Comparison of ENCODE assay signal across 24 mouse cellular contexts in genomic region chr11:70678092-70678491, GRCm38 (mm10). TPM values are rescaled to one million over a fixed set of nuclear protein-coding genes. Genes with fewer than 3 reads are reported as not detected.
DNase-seq lines count a peak whose midpoint lies in the region; ATAC-seq and TF ChIP-seq lines count a peak whose summit lies in the region.
"Had no signal": no experiment of that assay in that cellular context is flagged by ENCODE, and none has a peak within 500 bp of the region (broad histone marks: within the 10 kb centered on the region; RNA-seq: fewer than 3 reads in every experiment).

No protein-coding gene starts in this region.

- ATAC-seq in liver, embryonic 11.5 days (replicated peaks; ENCODE audit: low FRiP score) = no peak
- peak; percentile 34; the same call in 1 of the 2 replicates for ATAC-seq in liver, embryonic 13.5 days (ENCODE audit: low read depth)
- ATAC-seq in liver, postnatal 0 days = peak; percentile 75
- ATAC-seq: forebrain, postnatal 0 days; hindbrain, embryonic 16.5 days had no signal

- DNase-seq in layer of hippocampus, adult 2 months (ENCODE audit: low spot score in 2 of 2) = no peak
- no peak for DNase-seq in layer of hippocampus, adult 9-11 months
- no peak for DNase-seq in liver, embryonic 11.5 days (ENCODE audit: low spot score)
- no peak for DNase-seq in liver, embryonic 13.5 days
- DNase-seq in liver, postnatal 0 days = no peak
- DNase-seq in frontal cortex, postnatal 25 days (ENCODE audit: low spot score in 2 of 2) = no peak
- DNase-seq in B cell, adult 2 months = no peak
- DNase-seq: adrenal gland, adult 2 months; adrenal gland, postnatal 25 days; cerebellum, adult 18-20 months; cerebellum, adult 9-11 months; cerebellum, postnatal 36 days; embryo, embryonic 11 days; forebrain, postnatal 0 days; gastrocnemius, postnatal 36 days; heart, adult 18-20 months; heart, postnatal 10 days; heart, postnatal 4 days had no signal

- H3K27ac ChIP-seq in layer of hippocampus, adult 2 months = peak overlapping the region; percentile 46; the same call in 1 of the 2 replicates
- H3K27ac ChIP-seq in liver, embryonic 11.5 days (ENCODE audit: low read depth, low read length) = peak overlapping the region; percentile 6
- peak overlapping the region; percentile 47; the same call in 1 of the 2 replicates for H3K27ac ChIP-seq in liver, embryonic 13.5 days
- H3K27ac ChIP-seq in liver, postnatal 0 days (ENCODE audit: low read depth) = peak overlapping the region; percentile 84
- H3K27ac ChIP-seq: embryonic facial prominence, embryonic 15.5 days; forebrain, embryonic 12.5 days; heart, embryonic 10.5 days; hindbrain, embryonic 12.5 days had no signal

- 69% methylated on average over 9 of the region's 9 CpGs for WGBS in liver, embryonic 11.5 days
- 71% methylated on average over 9 of the region's 9 CpGs for WGBS in liver, embryonic 13.5 days (ENCODE audit: insufficient replicate concordance)
- 72% methylated on average over 9 of the region's 9 CpGs for WGBS in liver, postnatal 0 days (ENCODE audit: insufficient replicate concordance)

- H3K4me3 ChIP-seq in layer of hippocampus, adult 2 months = no peak overlapping the region
- no peak overlapping the region for H3K4me3 ChIP-seq in liver, embryonic 11.5 days (ENCODE audit: low read depth, low read length)
- no peak overlapping the region for H3K4me3 ChIP-seq in liver, embryonic 13.5 days (replicated peaks)
- H3K4me3 ChIP-seq in liver, postnatal 0 days (ENCODE audit: low read depth, low read length) = no peak overlapping the region
- H3K4me3 ChIP-seq: embryonic facial prominence, embryonic 15.5 days; erythroblast, embryonic 14.5 days; forebrain, embryonic 12.5 days; heart, embryonic 10.5 days; hindbrain, embryonic 12.5 days had no signal

- H3K27me3 ChIP-seq in liver, embryonic 11.5 days (replicated peaks; ENCODE audit: control insufficient read depth, insufficient read depth, low read length) = no peaks in the 10 kb centered on the region
- no peaks in the 10 kb centered on the region for H3K27me3 ChIP-seq in liver, embryonic 13.5 days
- no peaks in the 10 kb centered on the region for H3K27me3 ChIP-seq in liver, postnatal 0 days (ENCODE audit: insufficient read depth, low read length)
- H3K27me3 ChIP-seq: embryonic facial prominence, embryonic 15.5 days; forebrain, embryonic 12.5 days; hindbrain, embryonic 12.5 days had no signal

- peaks cover 13% of the 10 kb centered on the region for H3K4me1 ChIP-seq in liver, embryonic 11.5 days (replicated peaks; ENCODE audit: control insufficient read depth, insufficient read depth, low read length)
- peaks cover 40% of the 10 kb centered on the region for H3K4me1 ChIP-seq in liver, embryonic 13.5 days (replicated peaks)
- H3K4me1 ChIP-seq in liver, postnatal 0 days (ENCODE audit: insufficient read depth) = peaks cover 17% of the 10 kb centered on the region

- peaks cover 24% of the 10 kb centered on the region; the same call in 1 of the 2 replicates for H3K36me3 ChIP-seq in liver, embryonic 11.5 days (ENCODE audit: control insufficient read depth, insufficient read depth, low read length)
- H3K36me3 ChIP-seq in liver, embryonic 13.5 days = peaks cover 39% of the 10 kb centered on the region
- peaks cover 17% of the 10 kb centered on the region; the same call in 1 of the 2 replicates for H3K36me3 ChIP-seq in liver, postnatal 0 days (replicated peaks; ENCODE audit: insufficient read depth, low read length)

- no peaks in the 10 kb centered on the region for H3K9me3 ChIP-seq in liver, embryonic 11.5 days (ENCODE audit: control insufficient read depth, low read length)
- no peaks in the 10 kb centered on the region for H3K9me3 ChIP-seq in liver, embryonic 13.5 days (replicated peaks)
- no peaks in the 10 kb centered on the region for H3K9me3 ChIP-seq in liver, postnatal 0 days (ENCODE audit: low read length)
- H3K9me3 ChIP-seq: embryonic facial prominence, embryonic 15.5 days; forebrain, embryonic 12.5 days; heart, embryonic 10.5 days; hindbrain, embryonic 12.5 days had no signal

- no peak overlapping the region for H3K4me2 ChIP-seq in liver, embryonic 11.5 days
- no peak overlapping the region for H3K4me2 ChIP-seq in liver, embryonic 13.5 days
- no peak overlapping the region for H3K4me2 ChIP-seq in liver, postnatal 0 days (ENCODE audit: low read depth, low read length)
- H3K4me2 ChIP-seq: embryonic facial prominence, embryonic 15.5 days; forebrain, embryonic 12.5 days; hindbrain, embryonic 12.5 days had no signal

- H3K9ac ChIP-seq in liver, embryonic 11.5 days (ENCODE audit: low read depth, low read length) = no peak overlapping the region
- H3K9ac ChIP-seq in liver, embryonic 13.5 days = no peak overlapping the region
- no peak overlapping the region for H3K9ac ChIP-seq in liver, postnatal 0 days (replicated peaks)
- H3K9ac ChIP-seq: embryonic facial prominence, embryonic 15.5 days; forebrain, embryonic 12.5 days; forebrain, postnatal 0 days; hindbrain, embryonic 12.5 days had no signal

- TF ChIP-seq EP300 in liver, postnatal 0 days (IDR thresholded peaks at IDR 0.05; ENCODE audit: low read depth) = no peak

- TF ChIP-seq CTCF in layer of hippocampus, adult 2 months (conservative IDR thresholded peaks at IDR 0.05) = no peak
- TF ChIP-seq CTCF in liver, postnatal 0 days (IDR thresholded peaks at IDR 0.05; ENCODE audit: low read depth) = no peak

RNA-seq across cellular contexts. Expression of gene Spag7, which starts 8.9 kb away (rescaled TPM):
- total RNA-seq in layer of hippocampus, adult 2 months (2021) = 10 to 100 TPM; 50.8 to 54.7 TPM
- polyA plus RNA-seq in liver, embryonic 11.5 days (2014; fragmentation: Nextera tagmentation; extraction: Ambion mirVana) = 132 and 146 TPM in 2 replicates
- 69.2 and 72.4 TPM in 2 replicates for polyA plus RNA-seq in liver, embryonic 13.5 days (2015; fragmentation: Nextera tagmentation; extraction: Ambion mirVana)
- polyA plus RNA-seq in liver, postnatal 0 days (2015; fragmentation: Nextera tagmentation; extraction: Ambion mirVana) = 36.6 and 42.1 TPM in 2 replicates

RNA-seq across cellular contexts. Expression of gene Camta2, which starts 9.8 kb away (rescaled TPM):
- 100 to 1,000 TPM; 387 to 403 TPM for total RNA-seq in layer of hippocampus, adult 2 months (2021)
- 10.4 and 13.1 TPM in 2 replicates for polyA plus RNA-seq in liver, embryonic 11.5 days (2014; fragmentation: Nextera tagmentation; extraction: Ambion mirVana)
- polyA plus RNA-seq in liver, embryonic 13.5 days (2015; fragmentation: Nextera tagmentation; extraction: Ambion mirVana) = 2.8 and 3.6 TPM in 2 replicates
- 2.8 and 3.4 TPM in 2 replicates for polyA plus RNA-seq in liver, postnatal 0 days (2015; fragmentation: Nextera tagmentation; extraction: Ambion mirVana)

RNA-seq across cellular contexts. Expression of gene Eno3, which starts 21.1 kb away (rescaled TPM):
- 1 to 10 TPM; 6.6 to 7.9 TPM for total RNA-seq in layer of hippocampus, adult 2 months (2021)
- 19.8 and 20.1 TPM in 2 replicates for polyA plus RNA-seq in liver, embryonic 11.5 days (2014; fragmentation: Nextera tagmentation; extraction: Ambion mirVana)
- 5.5 and 6.7 TPM in 2 replicates for polyA plus RNA-seq in liver, embryonic 13.5 days (2015; fragmentation: Nextera tagmentation; extraction: Ambion mirVana)
- 4.0 and 21.3 TPM in 2 replicates for polyA plus RNA-seq in liver, postnatal 0 days (2015; fragmentation: Nextera tagmentation; extraction: Ambion mirVana)

RNA-seq across cellular contexts. Expression of gene Inca1, which starts 21.9 kb away (rescaled TPM):
- total RNA-seq in layer of hippocampus, adult 2 months (2021) = 1 to 10 TPM; 2.9 to 5.0 TPM
- polyA plus RNA-seq in liver, embryonic 11.5 days (2014; fragmentation: Nextera tagmentation; extraction: Ambion mirVana) = 0.96 and 1.1 TPM in 2 replicates
- polyA plus RNA-seq in liver, embryonic 13.5 days (2015; fragmentation: Nextera tagmentation; extraction: Ambion mirVana) = 1.2 and 1.3 TPM in 2 replicates
- 8.3 and 10.8 TPM in 2 replicates for polyA plus RNA-seq in liver, postnatal 0 days (2015; fragmentation: Nextera tagmentation; extraction: Ambion mirVana)
- polyA plus RNA-seq: erythroblast, embryonic 14.5 days had no signal

RNA-seq across cellular contexts. Expression of gene Kif1c, which starts 22.3 kb away (rescaled TPM):
- total RNA-seq in layer of hippocampus, adult 2 months (2021) = 10 to 100 TPM; 76.5 to 89.8 TPM
- polyA plus RNA-seq in liver, embryonic 11.5 days (2014; fragmentation: Nextera tagmentation; extraction: Ambion mirVana) = 3.1 and 3.8 TPM in 2 replicates
- polyA plus RNA-seq in liver, embryonic 13.5 days (2015; fragmentation: Nextera tagmentation; extraction: Ambion mirVana) = 0.58 and 0.73 TPM in 2 replicates
- polyA plus RNA-seq in liver, postnatal 0 days (2015; fragmentation: Nextera tagmentation; extraction: Ambion mirVana) = 1.8 and 2.2 TPM in 2 replicates

Comparison
In these comparisons a context has a peak if more than half of its experiments do, and no peak if none do; other contexts are left out.
1. H3K27ac ChIP-seq: peak in every context shown above with its lines; median percentile 84 in liver, postnatal 0 days; 47 in liver, embryonic 13.5 days; 46 in layer of hippocampus, adult 2 months; 6 in liver, embryonic 11.5 days.